Comparison of ENCODE assay signal across 26 mouse cellular contexts in genomic region chr19:37715980-37716379, GRCm38 (mm10). TPM values are rescaled to one million over a fixed set of nuclear protein-coding genes. Genes with fewer than 3 reads are reported as not detected.
"Had no signal": no experiment of that assay in that cellular context is flagged by ENCODE, and none has a peak within 500 bp of the region (broad histone marks: within the 10 kb centered on the region; RNA-seq: fewer than 3 reads in every experiment).

No protein-coding gene starts in this region.

- H3K4me1 ChIP-seq: midbrain, embryonic 10.5 days; midbrain, embryonic 12.5 days; neural tube, embryonic 13.5 days; neural tube, embryonic 15.5 days had no signal

- H3K36me3 ChIP-seq: midbrain, embryonic 10.5 days; midbrain, embryonic 12.5 days; neural tube, embryonic 13.5 days; neural tube, embryonic 15.5 days had no signal

- ATAC-seq: midbrain, embryonic 16.5 days had no signal

- H3K9me3 ChIP-seq: midbrain, embryonic 10.5 days; midbrain, embryonic 12.5 days; neural tube, embryonic 13.5 days; neural tube, embryonic 15.5 days had no signal

- DNase-seq: lung, adult 18-20 months; lung, embryonic 14.5 days; lung, postnatal 10 days; lung, postnatal 4 days; midbrain, embryonic 14.5 days; retina, postnatal 1 day; right cerebral cortex, adult 18-20 months; right cerebral cortex, postnatal 25 days; right cerebral cortex, postnatal 4 days; spleen, adult 18-20 months; thymus, adult 18-20 months; thymus, postnatal 14 days; thymus, postnatal 36 days had no signal

- H3K4me3 ChIP-seq: midbrain, embryonic 10.5 days; midbrain, embryonic 12.5 days; myocyte; neural tube, embryonic 13.5 days; neural tube, embryonic 15.5 days had no signal

- H3K27me3 ChIP-seq: midbrain, embryonic 12.5 days; neural tube, embryonic 13.5 days; neural tube, embryonic 15.5 days had no signal

RNA-seq across cellular contexts. Expression of gene Cyp26a1, which starts 18.4 kb away (rescaled TPM):
- total RNA-seq: megakaryocyte-erythroid progenitor cell, adult 5-6 weeks had no signal
- polyA plus RNA-seq: lung, embryonic 14.5 days; midbrain, embryonic 14.5 days had no signal

RNA-seq across cellular contexts. Expression of gene Cyp26c1, which starts 30.6 kb away (rescaled TPM):
- total RNA-seq: megakaryocyte, adult 5-6 weeks; megakaryocyte-erythroid progenitor cell, adult 5-6 weeks had no signal
- polyA plus RNA-seq: lung, embryonic 14.5 days; lung, embryonic 16.5 days; midbrain, embryonic 12.5 days; midbrain, embryonic 14.5 days; midbrain, embryonic 16.5 days; neural tube, embryonic 11.5 days; neural tube, embryonic 13.5 days; neural tube, embryonic 15.5 days; stomach, embryonic 14.5 days; stomach, embryonic 16.5 days; thymus, postnatal 0 days had no signal
